Mouse (Mus musculus): ENCODE measurements around the gene Dqx1. TPM values are rescaled to one million over a fixed set of nuclear protein-coding genes. Genes with fewer than 3 reads are reported as not detected.

The Dqx1 gene
- polyA plus RNA-seq, 1 experiment from 2014 or later, result 1.4 TPM

DNA sequence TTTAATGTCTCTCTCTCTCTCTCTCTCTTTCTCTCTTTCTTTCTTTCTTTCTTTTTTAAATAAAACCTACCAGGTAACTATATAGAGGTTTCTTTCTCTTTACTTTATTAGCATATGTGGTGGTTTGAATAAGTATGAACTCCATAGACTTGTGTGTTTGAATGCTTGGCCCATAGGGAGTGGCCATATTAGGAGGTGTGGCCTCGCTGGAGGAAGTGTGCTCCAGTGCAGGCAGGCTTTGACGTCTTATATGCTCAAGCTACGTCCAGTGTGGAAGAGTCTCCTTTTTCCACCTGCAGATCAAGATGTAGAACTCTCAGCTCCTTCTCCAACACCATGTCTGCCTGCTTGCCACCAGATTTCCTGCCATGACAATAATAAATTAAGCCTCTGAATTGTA is 38.6 kb upstream of the Dqx1 start:
- no peaks in the 10 kb centered on the region for H3K36me3 ChIP-seq (ENCODE audit: control insufficient read depth, insufficient read depth, low read length)
- no peak overlapping the region for H3K4me3 ChIP-seq (ENCODE audit: low read depth, low read length)
- H3K9ac ChIP-seq (ENCODE audit: low read length), result no peak overlapping the region
- 72% methylated on average over 3 of the region's 3 CpGs for WGBS
- DNase-seq (ENCODE audit: low spot score) (no peak), ATAC-seq (ENCODE audit: insufficient read depth, low FRiP score, low TSS enrichment) (no peak)
- H3K9me3 ChIP-seq (ENCODE audit: control insufficient read depth, low read length), result no peaks in the 10 kb centered on the region
- no peaks in the 10 kb centered on the region for H3K4me1 ChIP-seq (ENCODE audit: control insufficient read depth, insufficient read depth, low read length)
- H3K27me3 ChIP-seq (ENCODE audit: control insufficient read depth, insufficient read depth, low read length), result no peaks in the 10 kb centered on the region
- H3K27ac ChIP-seq (ENCODE audit: low read depth, low read length), result no peak overlapping the region
- H3K4me2 ChIP-seq (ENCODE audit: low read depth), result no peak overlapping the region

DNA sequence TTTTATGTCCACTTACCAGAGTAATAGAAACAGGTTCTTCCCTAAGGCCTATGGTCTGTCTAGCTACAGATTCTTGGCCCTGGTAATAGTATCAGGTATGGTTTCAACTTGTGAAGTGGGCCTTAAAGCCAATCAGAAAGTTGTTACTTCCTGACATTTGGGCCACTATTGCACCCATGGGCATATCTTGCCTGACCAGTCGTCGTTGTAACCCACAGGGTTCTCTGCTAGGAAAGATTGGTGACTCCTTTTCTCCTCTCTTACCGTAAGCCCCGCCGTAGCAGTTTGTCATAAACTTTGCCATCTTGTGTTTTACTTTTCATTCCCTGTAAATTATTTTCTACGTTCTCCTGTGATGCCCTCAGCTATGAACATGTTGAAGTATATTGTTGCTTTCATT is 37.5 kb upstream of the Dqx1 start:
- 86% methylated on average over 6 of the region's 6 CpGs for whole genome bisulfite sequencing
- H3K36me3 ChIP-seq (ENCODE audit: control insufficient read depth, insufficient read depth, low read length), result no peaks in the 10 kb centered on the region
- no peak overlapping the region for H3K27ac ChIP-seq (ENCODE audit: low read depth, low read length)
- H3K4me2 ChIP-seq (ENCODE audit: low read depth), result no peak overlapping the region
- no peaks in the 10 kb centered on the region for H3K27me3 ChIP-seq (ENCODE audit: control insufficient read depth, insufficient read depth, low read length)
- H3K4me3 ChIP-seq (ENCODE audit: low read depth, low read length), result no peak overlapping the region
- H3K9ac ChIP-seq (ENCODE audit: low read length), result no peak overlapping the region
- no peaks in the 10 kb centered on the region for H3K9me3 ChIP-seq (ENCODE audit: control insufficient read depth, low read length)
- DNase-seq (ENCODE audit: low spot score) (no peak), ATAC-seq (ENCODE audit: insufficient read depth, low FRiP score, low TSS enrichment) (no peak)
- H3K4me1 ChIP-seq (ENCODE audit: control insufficient read depth, insufficient read depth, low read length), result no peaks in the 10 kb centered on the region

DNA sequence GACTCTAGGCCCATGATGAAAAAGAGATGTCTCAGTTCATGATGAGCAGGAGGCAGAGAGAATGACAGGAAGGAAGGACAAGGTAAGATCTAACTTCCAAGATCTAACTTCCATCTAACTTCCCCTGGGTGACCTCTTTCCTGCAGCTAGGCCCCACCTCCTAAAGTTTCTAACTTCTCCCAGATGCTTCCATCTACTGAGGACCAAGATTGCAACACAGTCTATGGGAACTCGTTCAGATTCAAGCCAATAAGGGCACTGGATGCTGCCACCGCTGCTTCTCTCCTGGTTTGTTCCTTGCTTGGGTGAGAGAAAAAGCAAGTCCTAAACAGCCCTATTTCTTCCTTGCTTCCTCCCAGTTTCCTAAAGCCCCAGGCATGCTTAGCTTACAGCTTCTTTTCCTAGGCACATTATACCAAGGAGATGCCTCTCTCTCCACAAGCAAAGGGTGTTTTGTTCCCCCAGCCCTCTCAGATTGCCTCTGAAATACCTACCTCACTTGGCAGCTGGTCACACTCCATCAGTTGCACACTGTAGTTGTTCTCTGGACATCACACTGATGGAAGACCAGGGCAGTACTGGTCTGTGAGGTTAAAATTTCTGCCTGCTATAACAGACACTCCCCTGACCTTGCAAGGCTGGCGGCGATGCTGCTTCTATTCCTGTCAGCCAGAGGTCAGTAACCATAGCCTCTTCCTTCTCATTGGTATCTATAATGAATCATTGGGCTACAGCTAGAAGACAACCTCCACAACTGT is 36.6 kb upstream of the Dqx1 start:
- H3K4me2 ChIP-seq (ENCODE audit: low read depth), result no peak overlapping the region
- 83% methylated on average over 4 of the region's 4 CpGs for WGBS
- H3K9ac ChIP-seq (ENCODE audit: low read length), result no peak overlapping the region
- no peaks in the 10 kb centered on the region for H3K27me3 ChIP-seq (ENCODE audit: control insufficient read depth, insufficient read depth, low read length)
- ATAC-seq (ENCODE audit: insufficient read depth, low FRiP score, low TSS enrichment), result no peak
- H3K4me3 ChIP-seq (ENCODE audit: low read depth, low read length), result no peak overlapping the region
- no peaks in the 10 kb centered on the region for H3K4me1 ChIP-seq (ENCODE audit: control insufficient read depth, insufficient read depth, low read length)
- no peaks in the 10 kb centered on the region for H3K36me3 ChIP-seq (ENCODE audit: control insufficient read depth, insufficient read depth, low read length)
- no peak for DNase-seq (ENCODE audit: low spot score)
- H3K27ac ChIP-seq (ENCODE audit: low read depth, low read length), result no peak overlapping the region
- no peaks in the 10 kb centered on the region for H3K9me3 ChIP-seq (ENCODE audit: control insufficient read depth, low read length)

DNA sequence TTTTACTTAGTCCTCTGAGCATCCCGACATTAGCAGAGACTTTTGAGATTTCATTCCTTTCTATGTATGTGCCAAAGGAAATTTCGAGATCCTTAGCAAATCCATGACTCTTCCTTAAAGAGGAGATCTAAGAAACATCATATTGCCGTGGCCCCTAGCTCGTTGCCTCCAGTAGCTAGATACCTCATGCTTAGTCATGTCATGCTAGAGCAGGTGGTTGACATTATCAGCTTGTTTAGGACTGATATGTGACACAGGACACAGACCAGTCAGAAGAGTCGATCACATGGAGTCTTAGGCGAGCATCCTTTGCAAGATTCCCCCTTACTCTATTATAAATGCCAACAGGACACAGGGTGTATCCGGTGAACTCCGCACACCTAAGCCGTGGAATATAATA is 34.6 kb upstream of the Dqx1 start:
- no peaks in the 10 kb centered on the region for H3K9me3 ChIP-seq (ENCODE audit: control insufficient read depth, low read length)
- no peak for ATAC-seq (ENCODE audit: insufficient read depth, low FRiP score, low TSS enrichment)
- 90% methylated on average over 9 of the region's 9 CpGs for WGBS

DNA sequence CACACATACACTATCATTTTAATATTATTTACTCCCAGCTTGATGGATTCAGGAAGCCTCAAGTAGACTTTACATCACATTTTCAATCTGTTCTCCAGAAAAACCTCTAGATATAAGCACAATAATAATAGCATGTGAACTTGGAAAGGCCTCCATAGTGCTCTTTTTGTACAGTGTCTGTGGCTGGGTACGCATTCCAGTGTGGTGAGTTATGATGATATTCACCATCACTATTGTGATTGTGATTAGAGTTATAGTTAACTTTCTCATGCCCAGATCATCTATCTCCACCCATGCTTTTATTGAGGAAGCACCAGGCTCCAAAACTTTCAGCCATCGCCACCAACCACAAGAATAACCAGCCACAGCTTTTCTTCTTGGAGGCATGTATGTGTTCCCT is 33.9 kb upstream of the Dqx1 start:
- no peaks in the 10 kb centered on the region for H3K4me1 ChIP-seq (ENCODE audit: control insufficient read depth, insufficient read depth, low read length)
- H3K4me2 ChIP-seq (ENCODE audit: low read depth), result no peak overlapping the region
- 91% methylated on average over 2 of the region's 2 CpGs for WGBS
- no peak overlapping the region for H3K4me3 ChIP-seq (ENCODE audit: low read depth, low read length)
- H3K9ac ChIP-seq (ENCODE audit: low read length), result no peak overlapping the region
- no peak overlapping the region for H3K27ac ChIP-seq (ENCODE audit: low read depth, low read length)
- H3K27me3 ChIP-seq (ENCODE audit: control insufficient read depth, insufficient read depth, low read length), result 0 out of 2 replicates have a peak, but pooled peaks cover 4% of the 10 kb centered on the region
- no peak for ATAC-seq (ENCODE audit: insufficient read depth, low FRiP score, low TSS enrichment)
- H3K36me3 ChIP-seq (ENCODE audit: control insufficient read depth, insufficient read depth, low read length), result no peaks in the 10 kb centered on the region
- DNase-seq (ENCODE audit: low spot score), result no peak
- no peaks in the 10 kb centered on the region for H3K9me3 ChIP-seq (ENCODE audit: control insufficient read depth, low read length)

More for the DNA sequence above, 34.6 kb upstream of the Dqx1 start:
- H3K27me3 ChIP-seq (ENCODE audit: control insufficient read depth, insufficient read depth, low read length), result no peaks in the 10 kb centered on the region
- H3K36me3 ChIP-seq (ENCODE audit: control insufficient read depth, insufficient read depth, low read length), result no peaks in the 10 kb centered on the region
- no peak overlapping the region for H3K9ac ChIP-seq (ENCODE audit: low read length)
- no peaks in the 10 kb centered on the region for H3K4me1 ChIP-seq (ENCODE audit: control insufficient read depth, insufficient read depth, low read length)
- no peak overlapping the region for H3K4me2 ChIP-seq (ENCODE audit: low read depth)
- H3K27ac ChIP-seq (ENCODE audit: low read depth, low read length), result no peak overlapping the region
- no peak overlapping the region for H3K4me3 ChIP-seq (ENCODE audit: low read depth, low read length)
- DNase-seq (ENCODE audit: low spot score), result no peak

DNA sequence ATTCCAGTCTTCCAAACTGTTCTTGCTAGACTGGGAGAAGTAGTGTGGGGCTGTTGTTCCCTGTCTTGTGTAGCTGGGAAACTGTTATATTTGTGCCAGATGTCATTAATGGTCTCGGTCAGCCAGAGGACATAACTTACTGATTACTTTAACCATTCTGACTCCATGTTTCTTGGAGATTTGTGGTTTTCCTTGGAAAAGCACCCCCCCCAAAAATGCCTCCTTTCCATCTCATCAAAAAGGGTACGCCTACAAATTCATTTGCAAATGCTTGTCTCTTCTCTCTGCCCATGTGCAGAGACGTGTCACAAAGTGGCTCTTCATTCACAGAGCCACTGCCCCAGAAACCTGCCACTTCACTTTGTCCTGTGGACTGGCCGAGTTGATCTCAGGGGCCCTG is 33.2 kb upstream of the Dqx1 start:
- H3K27me3 ChIP-seq (ENCODE audit: control insufficient read depth, insufficient read depth, low read length), result 0 out of 2 replicates have a peak, but pooled peaks cover 4% of the 10 kb centered on the region
- no peak overlapping the region for H3K27ac ChIP-seq (ENCODE audit: low read depth, low read length)
- 78% methylated on average over 4 of the region's 4 CpGs for WGBS
- no peaks in the 10 kb centered on the region for H3K36me3 ChIP-seq (ENCODE audit: control insufficient read depth, insufficient read depth, low read length)
- H3K4me3 ChIP-seq (ENCODE audit: low read depth, low read length), result no peak overlapping the region
- no peak overlapping the region for H3K4me2 ChIP-seq (ENCODE audit: low read depth)
- H3K9ac ChIP-seq (ENCODE audit: low read length), result no peak overlapping the region
- H3K9me3 ChIP-seq (ENCODE audit: control insufficient read depth, low read length), result no peaks in the 10 kb centered on the region
- no peak for DNase-seq (ENCODE audit: low spot score)
- no peaks in the 10 kb centered on the region for H3K4me1 ChIP-seq (ENCODE audit: control insufficient read depth, insufficient read depth, low read length)
- ATAC-seq (ENCODE audit: insufficient read depth, low FRiP score, low TSS enrichment), result no peak

DNA sequence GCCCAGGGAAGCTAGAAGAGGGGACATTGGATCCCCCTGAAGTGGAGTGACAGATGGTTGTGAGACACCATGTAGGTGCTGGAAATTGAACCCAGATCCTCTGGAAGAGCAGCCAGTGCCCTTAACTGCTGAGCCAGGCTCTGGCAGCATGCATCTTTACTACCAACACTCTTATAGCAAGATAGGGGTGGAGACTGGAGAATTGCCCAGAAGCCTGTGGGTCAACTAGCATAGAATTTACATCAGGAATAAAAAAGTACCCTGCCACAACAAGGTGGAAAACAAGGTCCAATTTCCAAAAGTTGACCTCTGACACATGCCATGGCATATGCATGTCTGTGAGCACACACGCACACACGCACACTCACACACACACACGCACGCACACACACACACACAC is 32.4 kb upstream of the Dqx1 start:
- no peak for DNase-seq (ENCODE audit: low spot score)
- Histone ChIP-seq H3K27ac (ENCODE audit: low read depth, low read length) (no peak overlapping the region), H3K9ac (ENCODE audit: low read length) (no peak overlapping the region), H3K4me3 (ENCODE audit: low read depth, low read length) (no peak overlapping the region), H3K4me1 (ENCODE audit: control insufficient read depth, insufficient read depth, low read length) (no peaks in the 10 kb centered on the region), H3K36me3 (ENCODE audit: control insufficient read depth, insufficient read depth, low read length) (no peaks in the 10 kb centered on the region), H3K27me3 (ENCODE audit: control insufficient read depth, insufficient read depth, low read length) (0 out of 2 replicates have a peak, but pooled peaks cover 6% of the 10 kb centered on the region), H3K4me2 (ENCODE audit: low read depth) (no peak overlapping the region), H3K9me3 (ENCODE audit: control insufficient read depth, low read length) (no peaks in the 10 kb centered on the region)
- ATAC-seq (ENCODE audit: insufficient read depth, low FRiP score, low TSS enrichment), result no peak
- WGBS, result 93% methylated on average over 2 of the region's 4 CpGs

DNA sequence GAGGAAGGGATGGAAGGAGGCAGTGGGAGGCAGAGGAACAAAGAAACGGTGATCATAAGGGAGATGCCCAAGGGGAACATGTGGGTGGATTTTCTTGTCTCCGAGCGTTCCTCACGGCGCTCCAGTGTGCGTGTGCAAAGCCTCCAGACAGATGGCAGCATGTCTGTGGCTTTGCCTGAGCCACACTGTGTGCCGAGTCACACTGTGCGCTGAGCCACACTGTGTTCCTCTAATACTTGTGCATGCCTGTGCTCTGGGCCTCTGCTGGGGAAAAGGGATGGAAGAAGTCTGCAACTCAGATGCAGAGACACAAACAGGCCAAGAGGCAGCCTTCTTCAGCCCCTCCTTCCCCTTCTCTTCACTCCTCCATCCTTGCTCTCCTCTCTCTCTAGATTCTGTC is 30.4 kb upstream of the Dqx1 start:
- Histone ChIP-seq H3K9ac (ENCODE audit: low read length) (no peak overlapping the region), H3K27me3 (ENCODE audit: control insufficient read depth, insufficient read depth, low read length) (peaks cover 20% of the 10 kb centered on the region), H3K4me3 (ENCODE audit: low read depth, low read length) (no peak overlapping the region), H3K9me3 (ENCODE audit: control insufficient read depth, low read length) (no peaks in the 10 kb centered on the region), H3K27ac (ENCODE audit: low read depth, low read length) (no peak overlapping the region), H3K4me1 (ENCODE audit: control insufficient read depth, insufficient read depth, low read length) (peaks cover 2% of the 10 kb centered on the region; the same call in 1 of the 2 replicates), H3K36me3 (ENCODE audit: control insufficient read depth, insufficient read depth, low read length) (no peaks in the 10 kb centered on the region), H3K4me2 (ENCODE audit: low read depth) (no peak overlapping the region)
- 67% methylated on average over 8 of the region's 8 CpGs for WGBS
- ATAC-seq (ENCODE audit: insufficient read depth, low FRiP score, low TSS enrichment) (no peak), DNase-seq (ENCODE audit: low spot score) (no peak)

DNA sequence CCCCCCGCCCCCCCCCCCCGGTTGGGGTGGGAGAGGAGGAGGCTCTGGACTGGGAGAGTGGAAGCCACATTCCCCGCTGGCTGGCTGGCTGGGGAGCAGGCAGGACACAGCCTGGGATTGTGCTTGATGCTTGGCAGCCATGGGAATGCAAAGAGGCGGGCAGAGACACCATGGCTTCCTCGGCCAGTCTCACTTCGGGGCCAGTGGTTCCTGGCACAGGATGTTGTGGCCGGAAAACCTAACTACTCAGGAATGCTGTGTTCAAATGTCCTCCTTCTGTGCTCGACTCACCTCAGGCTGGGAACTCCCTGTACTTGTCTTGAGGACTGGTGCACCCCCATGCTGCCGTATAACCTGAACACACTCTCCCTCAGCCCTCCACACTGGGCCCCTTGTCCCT is 29.9 kb upstream of the Dqx1 start:
- no peak overlapping the region for H3K27ac ChIP-seq (ENCODE audit: low read depth, low read length)
- 59% methylated on average over 8 of the region's 9 CpGs for WGBS
- DNase-seq (ENCODE audit: low spot score) (no peak), ATAC-seq (ENCODE audit: insufficient read depth, low FRiP score, low TSS enrichment) (no peak)
- H3K4me3 ChIP-seq (ENCODE audit: low read depth, low read length), result no peak overlapping the region
- H3K27me3 ChIP-seq (ENCODE audit: control insufficient read depth, insufficient read depth, low read length), result peaks cover 22% of the 10 kb centered on the region
- H3K4me1 ChIP-seq (ENCODE audit: control insufficient read depth, insufficient read depth, low read length), result peaks cover 5% of the 10 kb centered on the region; the same call in 1 of the 2 replicates
- no peaks in the 10 kb centered on the region for H3K9me3 ChIP-seq (ENCODE audit: control insufficient read depth, low read length)
- H3K36me3 ChIP-seq (ENCODE audit: control insufficient read depth, insufficient read depth, low read length), result no peaks in the 10 kb centered on the region
- H3K4me2 ChIP-seq (ENCODE audit: low read depth), result no peak overlapping the region
- H3K9ac ChIP-seq (ENCODE audit: low read length), result no peak overlapping the region
